Mouse (Mus musculus) layer of hippocampus, adult 2 months (tissue): ENCODE data around the gene Rcbtb1. TPM values are rescaled to one million over a fixed set of nuclear protein-coding genes. Genes with fewer than 3 reads are reported as not detected.
A peak's percentile ranks its signal among the peaks of the same experiment; 100 is the strongest.

Source experiments
- DNase-seq, 2 experiments: peaks; one replicate each; pipeline ENCODE4 v3.0.0; 2022; ENCODE audit warnings: low spot score in 2 of 2
- H3K27ac ChIP-seq: fragments of 200-600 bp; 2 replicates; pipeline ENCODE4 v1.8.1; 2022
- H3K4me3 ChIP-seq: fragments of 200-600 bp; 2 replicates; pipeline ENCODE4 v1.8.1; 2022; ENCODE audit warnings: mild to moderate bottlenecking
- CTCF ChIP-seq: fragments of 200-600 bp; conservative IDR thresholded peaks from 2 replicates; pipeline ENCODE4 v1.8.1; 2022; ENCODE audit warnings: antibody characterized with exemption, mild to moderate bottlenecking, moderate library complexity
- long read RNA-seq, 2 experiments: library from polyadenylated mRNA; stranded (forward); transcript quantifications; one replicate each; pipeline ENCODE4 v2.0.0; 2021; ENCODE audit warnings: borderline mapping rate in 2 of 2
- total RNA-seq, 2 experiments: library from RNA; stranded (reverse); gene quantifications; 2 replicates each; pipeline ENCODE4 v1.2.3; 2021

The Rcbtb1 gene
- total RNA-seq: 10 to 100 TPM; 34.3 to 34.9 TPM
- long read RNA-seq, experiment 1, transcript Rcbtb1-202 (12 exons, 3,903 nt): major isoform, 21 of 33 reads
- long read RNA-seq, experiment 1, partial matches to known transcripts: 3 of 33 reads
- long read RNA-seq, experiment 1, other reads (novel, unspliced or antisense): 9 of 33 reads
- long read RNA-seq, experiment 2, transcript Rcbtb1-202 (12 exons, 3,903 nt): major isoform, 32 of 54 reads
- long read RNA-seq, experiment 2, partial matches to known transcripts: 1 of 54 reads
- long read RNA-seq, experiment 2, other reads (novel, unspliced or antisense): 21 of 54 reads

DNA sequence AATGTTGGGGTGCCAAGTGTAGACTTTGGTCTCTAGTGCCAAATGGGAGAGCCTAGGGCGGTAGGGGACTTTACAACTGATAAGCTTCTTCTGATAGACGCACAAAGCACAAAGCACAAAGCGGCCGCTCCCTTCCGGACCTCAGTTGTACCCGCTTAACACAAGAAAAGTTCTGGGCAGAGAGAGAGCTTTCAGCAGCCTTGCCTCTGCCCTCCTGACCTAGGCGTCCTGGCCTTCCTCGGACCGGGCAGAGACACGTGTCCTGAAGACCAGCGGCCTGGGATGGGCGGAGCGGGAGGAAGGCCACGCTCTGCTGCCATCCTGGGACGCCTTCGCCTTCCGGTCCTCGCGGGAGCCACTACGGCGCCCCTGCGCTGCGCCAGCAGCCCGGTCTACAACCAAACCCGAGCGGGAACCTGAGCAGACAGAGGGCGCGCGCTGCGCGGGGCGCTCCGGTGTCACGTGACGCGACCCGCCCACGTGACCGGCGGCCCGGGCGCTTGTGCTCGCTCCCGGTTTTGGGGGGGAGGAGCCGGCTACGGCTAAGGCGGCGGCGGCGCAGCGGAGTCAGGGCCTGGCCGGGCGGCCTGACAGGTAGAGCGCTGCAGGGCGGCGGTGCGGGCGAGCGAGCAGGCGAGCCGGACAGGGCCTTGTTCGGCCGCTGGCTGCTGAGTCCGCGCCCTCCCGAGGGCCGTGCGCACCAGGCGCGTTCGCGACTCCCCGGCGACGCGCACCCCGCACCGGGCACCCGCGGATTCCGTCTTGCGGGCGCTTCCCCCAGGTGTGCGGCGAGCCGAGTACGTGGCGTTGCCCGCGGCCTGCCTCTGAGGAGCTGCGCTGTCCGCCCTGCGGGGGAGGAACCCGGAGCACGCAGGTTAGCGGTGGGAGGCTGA is at the start of gene Rcbtb1:
Gene Rcbtb1 (plus strand): TSS at position 499 of the 893 bp plus-strand sequence.
- Histone ChIP-seq H3K4me3 (peak within 1 kb of the TSS; percentile 98), H3K27ac (peak within 1 kb of the TSS; percentile 96)
- peak; percentile 89 to 90 for DNase-seq
- peak; percentile 72 for TF ChIP-seq CTCF

DNA sequence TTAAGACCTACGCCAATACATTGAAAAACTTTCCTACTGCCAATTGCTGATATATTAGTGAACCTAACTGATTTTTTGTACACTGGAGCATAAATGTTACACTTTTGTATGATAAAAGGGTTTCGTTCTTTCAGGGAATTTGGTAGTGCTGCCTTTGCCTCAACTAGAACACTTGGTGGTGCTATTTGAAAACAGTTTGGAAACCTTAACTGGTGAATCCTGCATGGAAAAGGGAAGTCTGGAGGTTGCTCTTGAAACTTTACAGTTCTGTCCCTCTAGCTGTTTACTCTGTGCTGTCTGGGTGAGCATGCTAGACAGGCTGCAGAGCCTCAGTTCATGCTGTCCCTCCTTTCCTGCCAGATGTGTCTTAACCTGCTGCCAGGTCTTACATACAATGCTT is 45.4 kb upstream of the Rcbtb1 start:
- peak; percentile 83 for TF ChIP-seq CTCF
- H3K27ac ChIP-seq: no peak overlapping the region
- H3K4me3 ChIP-seq: no peak overlapping the region
- peak; percentile 10 to 21 for DNase-seq

DNA sequence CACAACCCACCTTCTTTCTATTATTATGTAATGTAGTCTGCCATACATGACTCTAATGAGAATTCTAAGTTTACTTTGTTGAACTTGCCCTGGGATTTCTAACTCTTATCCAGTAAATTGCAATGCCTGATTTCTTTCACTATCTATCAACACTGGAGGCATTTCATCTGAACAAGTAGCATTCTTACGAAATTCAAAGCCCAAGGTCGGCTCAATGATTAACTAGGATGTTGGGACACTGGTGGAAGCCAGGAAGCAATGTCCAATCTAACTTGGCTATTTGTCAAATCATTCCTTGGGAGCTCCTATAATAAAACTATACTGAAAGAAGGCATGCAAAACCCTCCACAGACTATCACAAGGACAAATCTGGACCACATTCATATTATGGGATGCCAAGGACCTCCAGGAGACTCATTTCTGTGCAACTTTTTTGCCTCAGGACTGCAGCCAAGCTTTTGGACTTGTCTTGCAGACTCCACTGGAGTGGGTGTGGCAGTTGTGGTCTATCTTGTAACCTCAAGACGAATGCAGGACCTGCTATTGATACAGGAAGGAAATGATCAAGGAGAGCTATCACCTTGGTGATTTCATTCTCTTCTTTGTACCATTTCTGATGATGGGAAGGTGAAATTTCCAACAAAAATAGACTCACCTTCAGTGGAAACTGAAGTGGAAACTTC is 43.9 kb upstream of the Rcbtb1 start:
- Histone ChIP-seq H3K4me3 (no peak overlapping the region), H3K27ac (no peak overlapping the region)
- no peak for TF ChIP-seq CTCF
- no peak for DNase-seq

DNA sequence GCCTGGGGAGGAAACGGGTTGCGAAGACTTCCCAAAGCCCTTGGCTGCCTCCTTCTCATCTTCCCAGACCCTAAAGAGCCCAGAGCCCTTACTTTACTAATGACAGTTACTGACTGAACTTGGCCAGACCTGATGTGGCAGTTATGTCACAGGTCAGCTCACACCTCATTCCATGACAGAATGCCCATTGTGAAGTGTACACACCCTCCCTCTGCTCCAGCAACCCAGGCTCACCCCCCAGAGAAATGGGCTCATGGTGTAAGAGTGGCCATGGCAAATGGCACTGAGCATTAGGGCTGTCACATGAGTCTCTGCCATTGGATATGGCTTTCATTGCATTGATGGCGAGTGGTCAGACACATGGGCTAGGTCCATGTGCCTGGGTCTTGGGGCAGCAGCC is 22.4 kb upstream of the Rcbtb1 start, which contains the start of gene Gm5142:
Gene Gm5142 (minus strand): TSS at position 101 of the 400 bp plus-strand sequence.
- TF ChIP-seq CTCF: no peak
- no peak for DNase-seq
- H3K27ac ChIP-seq: no peak within 1 kb of the TSS
- no peak within 1 kb of the TSS for H3K4me3 ChIP-seq

DNA sequence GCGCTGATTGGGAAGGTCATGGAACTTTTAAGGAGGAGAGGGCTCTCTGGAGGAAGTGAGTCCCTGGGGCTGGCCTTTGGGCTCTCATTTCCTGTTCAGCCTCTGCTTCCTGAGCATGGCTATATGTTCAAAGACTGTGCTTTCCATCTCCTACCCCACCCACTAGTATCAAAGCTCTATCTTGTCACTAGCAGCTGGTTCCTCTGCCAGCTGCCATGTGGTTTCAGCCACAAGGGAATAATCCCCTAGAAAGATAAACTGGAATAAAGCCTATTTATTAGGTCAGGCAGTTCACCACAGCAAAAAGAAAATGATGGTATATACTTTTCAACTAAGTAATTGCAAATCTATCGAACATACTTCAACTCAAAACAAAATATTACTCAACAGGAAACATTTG is 18.3 kb upstream of the Rcbtb1 start:
- Histone ChIP-seq H3K27ac (no peak overlapping the region), H3K4me3 (no peak overlapping the region)
- DNase-seq: no peak
- TF ChIP-seq CTCF: no peak

DNA sequence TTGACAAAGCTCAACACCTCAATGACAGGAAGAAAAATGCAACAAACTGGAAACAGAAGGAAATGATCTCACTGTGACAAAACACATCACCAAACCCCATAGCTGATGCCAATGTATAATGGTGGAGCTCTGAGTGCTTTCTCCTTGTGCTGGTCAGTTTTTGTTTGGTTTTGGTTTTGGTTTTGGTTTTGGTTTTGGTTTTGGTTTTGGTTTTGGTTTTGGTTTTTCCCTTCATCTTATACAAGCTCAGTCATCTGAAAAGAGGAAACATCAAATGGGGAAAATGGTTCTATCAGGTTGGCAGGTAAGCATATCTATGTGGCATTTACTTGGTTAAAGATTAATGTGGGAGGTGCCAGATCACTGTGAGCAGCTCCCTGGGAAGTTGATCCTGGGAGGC is 15.5 kb upstream of the Rcbtb1 start:
- no peak for DNase-seq
- no peak overlapping the region for H3K27ac ChIP-seq
- no peak for TF ChIP-seq CTCF
- H3K4me3 ChIP-seq: no peak overlapping the region

DNA sequence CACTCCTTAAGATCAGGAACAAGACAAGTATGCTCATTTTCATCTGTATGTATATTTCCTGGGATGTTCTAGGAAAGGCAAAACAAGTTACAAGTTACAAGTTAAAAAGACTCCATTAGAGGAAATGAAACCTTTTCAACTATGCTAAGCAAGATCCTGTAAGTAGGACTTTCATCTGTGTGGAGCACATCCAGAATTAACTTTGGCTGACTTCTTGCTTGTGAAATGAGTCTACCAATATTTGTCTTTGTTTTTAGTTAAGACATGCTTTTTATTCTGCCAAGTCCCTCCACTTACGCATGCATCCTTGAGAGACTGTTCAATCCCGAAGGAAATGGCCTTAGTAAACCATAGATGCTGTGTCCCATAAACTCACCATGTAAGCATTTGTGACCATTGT is 14.9 kb upstream of the Rcbtb1 start:
- Histone ChIP-seq H3K27ac (no peak overlapping the region), H3K4me3 (no peak overlapping the region)
- DNase-seq: no peak
- no peak for TF ChIP-seq CTCF

DNA sequence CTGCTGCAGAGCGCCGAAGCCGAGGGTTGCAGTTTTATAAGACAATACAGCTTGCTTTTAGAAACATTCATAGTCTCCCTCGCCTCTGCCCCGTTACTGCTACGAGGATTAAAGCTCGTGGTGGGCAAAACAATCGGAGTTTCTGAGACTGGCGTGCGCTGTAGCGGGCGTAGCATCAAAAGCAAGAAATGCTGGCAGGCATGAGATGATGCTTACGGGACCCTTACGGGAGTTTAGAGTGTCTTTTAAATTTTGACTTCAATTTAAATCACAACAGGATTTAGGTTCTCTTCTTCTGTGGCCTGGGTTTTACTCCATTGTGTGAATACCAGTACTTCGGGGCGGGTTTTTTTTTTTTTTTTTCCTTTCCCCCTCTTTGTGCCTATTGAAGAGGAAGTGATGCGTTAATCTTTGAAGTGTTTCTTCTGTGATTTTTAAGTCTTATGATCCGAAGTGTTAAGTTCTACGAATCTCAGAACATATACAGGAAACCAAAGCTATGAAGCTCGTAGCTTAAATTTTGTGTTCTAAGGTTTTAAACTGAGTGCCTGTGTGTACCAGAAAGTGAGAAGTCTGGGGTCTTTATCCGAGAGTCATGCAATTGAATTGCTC is 701 bp downstream of the Rcbtb1 start:
- no peak for DNase-seq
- Histone ChIP-seq H3K4me3 (peak overlapping the region; percentile 98), H3K27ac (peak overlapping the region; percentile 96)
- TF ChIP-seq CTCF: no peak

DNA sequence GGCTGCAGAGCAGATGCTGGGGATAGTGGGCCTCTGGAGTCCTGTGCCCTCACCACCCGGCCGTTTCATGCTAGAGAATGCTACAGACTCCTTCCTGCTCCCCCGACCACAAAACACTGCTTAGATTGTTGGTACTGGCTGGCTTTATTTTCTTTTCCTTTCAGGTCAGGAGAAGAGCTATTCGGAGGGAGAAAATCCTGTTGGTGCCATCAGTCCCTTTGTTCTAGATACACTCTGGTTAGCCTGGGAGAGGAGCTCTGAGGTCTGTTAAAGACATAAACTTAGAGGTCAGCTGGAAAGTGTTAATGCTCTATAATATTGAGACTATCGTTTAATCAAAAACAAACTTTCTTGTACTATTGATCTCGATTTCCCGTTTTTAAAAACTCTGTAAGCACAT is 4.5 kb downstream of the Rcbtb1 start:
- H3K27ac ChIP-seq: peak overlapping the region; percentile 96
- TF ChIP-seq CTCF: no peak
- no peak for DNase-seq
- no peak overlapping the region for H3K4me3 ChIP-seq

DNA sequence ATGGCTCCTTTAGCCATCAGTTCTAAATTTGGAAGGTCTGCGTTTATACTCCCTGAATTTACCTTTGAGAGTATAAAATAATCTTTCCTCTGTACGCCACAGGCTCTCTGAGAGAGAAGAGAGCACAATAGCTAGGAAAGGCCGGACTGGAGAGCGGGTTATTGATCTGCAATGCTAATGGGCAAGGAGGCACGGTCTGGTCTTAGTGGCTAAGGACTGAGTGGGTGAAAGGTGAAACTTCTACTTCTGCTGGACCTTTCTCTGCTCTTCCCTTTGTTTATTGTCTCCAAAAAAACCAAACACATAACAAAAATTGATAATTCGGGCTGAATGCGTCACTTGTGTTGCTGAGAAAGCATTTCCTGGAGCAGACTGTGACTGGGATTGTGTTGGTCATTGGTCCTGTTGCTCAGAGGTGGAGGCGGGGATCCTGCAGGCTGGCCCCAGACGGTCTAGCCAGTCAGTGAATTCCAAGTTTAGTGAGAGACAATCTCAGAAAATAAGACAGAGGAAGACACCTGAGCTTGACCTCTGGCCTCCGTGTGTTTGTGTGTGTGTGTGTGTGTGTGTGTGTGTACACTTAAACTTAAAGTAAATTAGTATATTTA is 5.1 kb downstream of the Rcbtb1 start:
- Histone ChIP-seq H3K4me3 (no peak overlapping the region), H3K27ac (peak overlapping the region; percentile 96)
- no peak for DNase-seq
- no peak for TF ChIP-seq CTCF

DNA sequence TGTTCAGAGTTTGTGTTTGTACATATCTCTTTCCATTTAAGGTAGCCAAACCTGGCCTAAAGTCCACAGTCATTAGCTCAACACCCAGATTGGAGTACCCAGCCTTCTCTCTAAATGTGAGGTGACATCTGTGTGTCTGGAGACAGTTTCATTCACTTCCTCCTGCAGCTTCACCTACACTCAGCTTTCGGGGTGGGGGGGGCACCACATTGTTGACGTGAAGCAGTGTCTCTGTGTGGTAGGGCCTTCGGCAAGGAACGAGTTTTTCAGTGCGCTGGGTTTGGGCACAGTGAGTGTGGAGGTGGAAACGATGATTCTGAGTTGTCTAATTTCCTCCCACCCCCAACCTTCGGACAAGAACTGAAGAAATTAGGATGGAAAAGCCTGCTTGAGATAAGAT is 8.0 kb downstream of the Rcbtb1 start:
- no peak for TF ChIP-seq CTCF
- no peak overlapping the region for H3K4me3 ChIP-seq
- DNase-seq: no peak
- H3K27ac ChIP-seq: no peak overlapping the region

DNA sequence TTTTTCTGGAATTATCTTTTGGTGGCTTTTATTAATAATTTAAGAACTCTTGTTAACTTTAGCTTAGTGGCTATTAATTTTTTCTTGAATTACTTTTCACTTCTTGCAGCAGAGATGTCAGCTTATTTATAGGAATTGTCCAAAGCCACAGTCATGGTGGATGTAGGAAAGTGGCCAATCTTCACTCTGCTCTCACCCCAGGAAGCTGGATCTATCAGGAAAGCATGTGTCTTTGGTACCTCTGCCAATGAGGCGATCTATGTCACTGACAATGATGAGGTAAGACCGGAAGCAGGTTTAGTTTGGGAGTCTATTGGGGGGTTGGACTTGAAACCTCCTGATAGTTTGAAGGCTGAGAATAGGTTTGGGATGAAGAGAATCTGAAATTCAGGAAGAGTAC is 8.8 kb downstream of the Rcbtb1 start:
- DNase-seq: no peak
- TF ChIP-seq CTCF: no peak
- H3K4me3 ChIP-seq: no peak overlapping the region
- H3K27ac ChIP-seq: no peak overlapping the region
